Mouse (Mus musculus): ENCODE measurements at regions not wholly inside any gene's neighbourhood (a gene's known extent, or its start where the extent isn't known, plus 50 kb on each side); places are given as distances from the start of the nearest gene placed in this dataset.

DNA sequence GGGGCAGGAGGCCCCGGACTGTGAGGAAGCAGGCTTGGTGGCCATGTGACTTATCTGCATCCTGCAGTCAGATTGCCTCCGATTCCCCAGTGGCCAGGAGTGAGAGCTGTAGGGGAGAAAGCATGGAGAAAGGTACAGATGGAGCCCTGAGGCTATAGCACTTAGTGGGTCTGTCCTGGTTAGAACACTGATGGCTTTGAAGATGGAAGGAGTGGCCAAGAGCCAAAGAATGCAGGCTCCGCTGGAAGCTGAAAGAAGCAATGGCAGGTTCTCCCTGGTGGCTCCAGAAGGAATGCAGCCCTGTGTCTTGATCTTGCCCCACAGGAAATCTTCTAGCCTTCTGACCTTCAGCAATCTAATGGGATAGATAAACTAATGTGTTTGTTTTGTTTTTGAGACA lies 926.3 kb downstream of the 4930447A16Rik start:
- DNase-seq (ENCODE audit: low spot score in 2 of 2): no peak

DNA sequence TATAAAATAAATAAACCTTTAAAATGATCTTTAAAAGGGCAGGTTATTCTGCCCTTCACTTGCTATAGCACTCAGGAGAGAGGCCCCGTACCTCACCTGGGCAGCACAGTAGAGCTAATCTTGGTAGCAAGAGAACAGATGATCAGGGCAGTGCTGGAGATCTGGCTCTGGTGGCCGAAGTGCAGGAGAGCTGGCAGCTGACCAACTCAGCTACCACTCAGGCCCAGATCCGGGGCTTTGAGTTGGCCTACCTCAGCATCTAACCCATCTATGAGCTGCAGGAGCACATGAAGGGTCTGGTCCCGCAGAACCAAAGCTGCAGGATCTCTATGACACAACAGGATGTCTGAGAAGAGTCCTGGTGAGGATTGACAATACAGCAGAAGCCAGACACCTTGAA lies 928.0 kb downstream of the 4930447A16Rik start:
- no peak for DNase-seq (ENCODE audit: low spot score in 2 of 2)

DNA sequence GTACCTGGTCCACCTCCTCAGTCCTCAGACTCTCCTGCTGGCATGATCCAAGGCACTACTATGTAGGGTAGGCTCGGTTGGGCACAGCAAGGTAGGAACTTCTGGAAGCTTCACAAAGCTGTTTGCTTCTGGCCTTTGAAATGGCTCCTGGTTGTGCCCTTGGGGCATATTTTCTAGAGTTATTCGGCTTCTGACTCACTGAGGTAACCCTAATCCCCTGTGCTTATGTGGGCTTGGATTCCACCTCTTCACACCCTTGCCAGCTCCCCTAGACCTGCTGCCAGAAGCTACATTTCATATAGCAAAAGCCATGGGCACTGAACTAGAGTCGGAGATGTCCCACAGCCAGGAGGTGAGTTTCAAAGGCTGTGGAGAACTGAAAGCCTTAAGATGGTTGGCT lies 933.7 kb downstream of the 4930447A16Rik start:
- no peak for DNase-seq (ENCODE audit: low spot score in 2 of 2)

DNA sequence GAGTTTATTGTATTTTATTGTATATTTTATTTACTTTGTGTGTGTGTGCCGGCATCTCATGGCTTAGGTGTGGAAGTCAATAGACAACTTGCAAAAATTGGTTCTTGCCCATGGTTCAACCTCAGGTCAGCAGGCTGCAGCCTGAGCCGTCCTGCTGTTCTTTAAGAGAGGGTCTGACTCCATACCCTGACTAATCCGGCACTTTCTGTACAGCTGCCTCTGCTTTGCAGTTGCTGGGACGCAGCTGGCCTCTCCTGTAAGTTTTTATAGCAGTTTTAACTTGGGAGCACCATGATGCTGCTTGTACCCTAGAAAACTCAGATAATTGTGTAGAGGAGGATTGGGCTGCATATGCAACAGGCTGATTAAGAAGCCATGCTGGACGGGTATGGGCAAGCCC lies 938.2 kb downstream of the 4930447A16Rik start:
- no peak for DNase-seq (ENCODE audit: low spot score in 2 of 2)

DNA sequence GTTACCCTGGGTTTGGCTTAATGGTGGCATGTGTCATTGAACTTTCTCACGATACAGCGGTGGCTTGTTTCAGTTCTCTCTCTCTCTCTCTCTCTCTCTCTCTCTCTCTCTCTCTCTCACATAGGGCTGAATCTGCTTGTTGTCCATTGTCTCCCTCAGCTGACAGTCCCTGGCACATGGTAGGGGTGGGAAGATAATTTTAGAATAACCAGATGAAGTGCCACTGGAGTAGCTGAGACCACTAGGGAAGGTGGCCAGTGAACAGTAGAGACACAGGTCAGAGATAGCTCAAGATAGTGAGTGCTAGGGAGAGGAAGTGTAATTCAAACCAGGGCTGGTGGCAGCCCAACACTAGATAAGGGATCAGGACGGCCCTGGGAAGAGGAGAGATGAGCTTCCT lies 938.7 kb downstream of the 4930447A16Rik start:
- no peak for DNase-seq (ENCODE audit: low spot score in 2 of 2)

DNA sequence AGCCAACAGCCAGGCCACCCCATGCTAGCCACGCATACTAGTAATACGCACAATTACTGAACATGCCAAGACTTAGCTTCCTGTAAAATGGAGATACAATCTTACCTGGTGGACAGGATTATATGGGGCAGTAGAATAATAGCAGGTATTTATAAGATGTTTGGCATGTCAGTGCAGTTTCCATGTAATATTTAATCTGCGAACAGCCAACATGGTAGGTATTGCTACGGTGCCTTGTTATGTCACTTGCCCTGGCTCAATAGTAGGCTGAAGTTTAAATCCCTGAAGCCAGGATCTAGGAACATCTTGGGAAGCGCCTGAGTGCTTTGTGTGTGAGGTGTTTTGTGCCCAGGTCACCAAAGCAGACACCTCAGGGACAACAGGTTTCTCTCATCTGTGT lies 942.3 kb downstream of the 4930447A16Rik start:
- DNase-seq (ENCODE audit: low spot score in 2 of 2): no peak

DNA sequence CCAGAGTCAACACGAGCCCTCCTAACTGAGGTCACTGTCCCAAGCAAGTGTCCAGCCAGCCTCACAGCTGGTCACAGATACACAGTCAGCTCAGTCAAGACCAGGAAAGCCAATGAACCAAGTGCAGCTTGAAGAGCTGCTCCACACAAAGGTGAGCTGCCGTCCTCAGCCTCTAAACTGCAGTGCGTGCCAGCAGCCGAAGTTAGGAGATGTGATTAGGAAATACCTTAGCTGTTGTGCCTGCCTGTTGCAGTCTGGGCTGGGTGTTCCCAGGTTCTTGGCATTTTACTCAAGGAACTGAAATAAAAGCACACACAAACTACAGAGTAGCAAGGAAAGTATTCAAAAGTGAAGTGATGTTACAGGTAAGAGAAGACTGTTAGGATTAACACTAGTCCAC lies 942.9 kb downstream of the 4930447A16Rik start:
- DNase-seq (ENCODE audit: low spot score in 2 of 2): no peak

DNA sequence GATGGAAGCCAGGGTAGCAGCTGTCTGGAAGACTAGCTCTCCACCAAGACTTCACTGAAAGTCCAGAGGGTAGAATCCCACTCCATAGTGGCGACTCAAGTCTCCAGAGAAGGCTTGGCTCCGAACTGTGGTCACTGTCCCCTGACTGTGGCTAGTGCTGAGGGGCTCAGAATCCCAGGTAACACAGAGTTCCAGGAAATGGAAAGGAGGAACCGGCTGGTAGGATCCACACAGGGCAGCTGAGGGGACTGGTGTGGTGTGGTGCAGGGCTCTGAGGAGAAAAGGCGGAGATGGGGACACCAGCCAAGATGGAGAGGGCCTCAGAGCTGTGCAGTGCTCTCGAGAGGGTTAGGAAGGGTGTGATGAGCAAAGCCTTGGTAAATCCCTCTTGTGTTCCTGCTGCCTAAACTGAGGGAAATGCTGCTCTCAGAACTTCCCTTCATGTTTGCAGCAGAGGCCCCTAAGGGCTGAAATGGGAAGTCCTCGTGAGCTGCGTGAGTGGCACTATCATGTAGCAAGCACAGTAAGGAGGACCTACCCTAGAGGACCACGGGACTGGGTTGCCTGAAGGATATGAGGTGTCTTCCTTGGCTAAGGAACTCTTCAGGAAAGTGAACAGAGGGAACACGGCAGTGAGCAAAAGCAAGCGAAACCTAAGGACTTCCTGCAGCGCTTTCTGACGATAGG lies 946.2 kb downstream of the 4930447A16Rik start:
- no peak for DNase-seq (ENCODE audit: low spot score in 2 of 2)

DNA sequence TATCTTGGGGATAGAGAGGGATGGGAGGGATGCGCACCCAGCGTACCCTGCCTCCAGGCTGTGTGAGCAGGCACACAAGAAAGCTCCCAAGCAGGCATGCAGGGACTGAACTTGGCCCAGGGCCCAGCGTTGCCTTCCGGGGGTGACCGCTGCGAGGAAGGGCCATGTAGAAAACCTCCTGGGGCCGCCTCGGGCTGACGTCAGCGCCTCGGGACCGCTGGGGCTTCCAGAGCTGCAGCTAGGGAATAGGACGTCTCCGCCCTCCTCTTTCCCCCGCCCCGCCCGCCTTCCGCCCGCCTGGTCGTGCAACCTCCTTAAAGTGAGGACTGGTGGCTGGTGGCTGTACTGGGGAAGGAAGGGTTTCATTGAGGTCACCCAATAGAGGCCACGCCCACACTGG lies 948.4 kb downstream of the 4930447A16Rik start:
- peak; percentile 26 to 46 for DNase-seq (ENCODE audit: low spot score in 2 of 2)

DNA sequence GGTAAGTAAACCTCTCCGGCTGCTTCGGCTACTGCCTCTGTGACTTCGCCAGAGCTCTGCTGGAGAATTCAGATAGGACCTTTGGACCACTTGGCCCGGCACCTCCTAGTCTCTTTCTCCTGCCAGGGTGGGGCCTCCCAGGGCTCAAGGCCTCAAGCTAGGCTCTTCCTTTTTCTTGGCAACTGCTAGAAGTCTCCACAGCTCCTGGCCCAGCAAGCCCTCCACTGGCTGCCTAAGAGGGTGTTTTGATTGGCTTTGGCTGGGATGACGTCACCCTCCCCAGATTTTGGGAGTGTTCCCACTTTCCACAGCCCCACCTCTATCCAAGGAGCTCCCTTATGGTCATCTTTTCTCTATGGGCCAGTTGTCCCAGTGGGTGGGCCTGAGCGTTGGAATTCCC lies 949.4 kb downstream of the 4930447A16Rik start:
- DNase-seq (ENCODE audit: low spot score in 2 of 2): peak in 1 of 2 experiments; percentile 7

DNA sequence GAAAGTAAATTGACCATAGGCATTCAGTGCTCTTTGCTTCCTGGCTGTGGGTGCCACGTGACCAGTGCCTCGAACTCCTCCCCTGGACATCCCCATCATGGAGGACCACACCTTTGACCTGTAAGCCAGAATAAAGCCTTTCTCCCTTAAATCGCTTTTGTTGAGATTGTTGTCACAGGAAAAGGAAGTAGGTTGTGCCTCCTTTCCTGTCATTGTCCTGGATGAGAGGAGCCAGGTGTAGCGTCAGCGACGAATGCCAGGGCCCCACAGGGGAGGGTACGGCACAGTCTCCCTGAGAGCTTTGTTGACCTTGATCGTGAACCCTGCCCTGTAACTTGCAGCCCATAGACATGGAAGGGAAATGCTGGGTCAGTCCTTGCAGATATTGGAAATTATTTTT lies 952.8 kb downstream of the 4930447A16Rik start:
- no peak for DNase-seq (ENCODE audit: low spot score in 2 of 2)

DNA sequence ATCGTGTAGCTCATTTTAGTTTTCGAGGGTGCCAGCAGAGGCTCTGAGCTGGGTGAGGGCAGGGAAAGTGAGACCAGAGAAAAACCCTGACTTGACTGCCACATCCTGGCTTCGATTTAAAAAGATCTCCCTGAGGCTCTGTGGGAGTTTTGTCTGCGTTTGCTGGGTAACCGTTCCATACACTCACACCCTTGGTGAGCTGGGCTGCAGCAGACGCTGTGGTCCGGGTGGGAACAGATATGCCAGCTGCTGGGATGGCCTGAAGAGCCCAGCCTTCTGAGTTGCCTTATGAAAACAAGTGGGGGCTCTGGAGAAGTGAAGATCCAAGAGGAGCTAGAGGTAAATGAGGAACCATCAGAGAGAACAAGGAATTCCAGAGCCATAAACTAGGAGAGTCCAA lies 962.3 kb downstream of the 4930447A16Rik start:
- DNase-seq (ENCODE audit: low spot score in 2 of 2): no peak

DNA sequence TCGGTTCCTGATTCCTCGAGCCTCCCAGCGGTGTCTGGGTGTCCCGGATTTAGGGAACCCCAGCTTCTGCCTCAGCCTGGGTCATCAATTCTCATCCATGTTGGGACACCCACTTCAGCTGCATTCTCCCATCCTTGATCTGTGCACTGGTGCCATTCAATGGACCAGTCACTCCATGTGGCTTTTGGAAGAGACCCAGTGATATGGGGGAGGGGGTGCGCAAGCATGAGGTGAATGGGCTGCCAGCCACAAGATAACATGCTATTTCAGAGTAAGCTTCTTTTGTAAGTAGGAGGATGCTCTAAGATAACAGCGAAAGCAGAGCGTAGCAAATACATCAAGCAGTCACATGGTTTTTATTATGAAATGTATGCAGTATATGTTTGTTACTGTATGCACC lies 963.1 kb downstream of the 4930447A16Rik start:
- no peak for DNase-seq (ENCODE audit: low spot score in 2 of 2)

DNA sequence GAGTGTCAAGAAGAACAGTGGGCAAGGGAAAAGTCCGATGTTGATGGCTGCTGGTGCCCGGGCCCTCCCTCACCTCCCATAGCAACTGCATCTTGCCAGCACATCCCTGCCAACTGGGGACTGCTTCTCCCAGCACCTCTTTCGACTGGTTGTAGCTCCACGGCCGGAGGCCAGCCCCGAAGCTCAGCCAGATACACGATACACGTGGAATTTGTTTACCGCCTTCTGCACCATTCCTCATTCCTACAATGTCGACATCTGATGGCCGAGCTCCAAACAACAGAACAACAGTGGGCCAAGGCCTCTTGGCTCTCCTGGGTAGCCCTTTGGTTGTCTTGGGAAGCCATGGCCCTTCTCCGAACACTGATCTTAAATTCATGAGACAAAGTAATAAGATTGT lies 965.1 kb downstream of the 4930447A16Rik start:
- DNase-seq (ENCODE audit: low spot score in 2 of 2): no peak

DNA sequence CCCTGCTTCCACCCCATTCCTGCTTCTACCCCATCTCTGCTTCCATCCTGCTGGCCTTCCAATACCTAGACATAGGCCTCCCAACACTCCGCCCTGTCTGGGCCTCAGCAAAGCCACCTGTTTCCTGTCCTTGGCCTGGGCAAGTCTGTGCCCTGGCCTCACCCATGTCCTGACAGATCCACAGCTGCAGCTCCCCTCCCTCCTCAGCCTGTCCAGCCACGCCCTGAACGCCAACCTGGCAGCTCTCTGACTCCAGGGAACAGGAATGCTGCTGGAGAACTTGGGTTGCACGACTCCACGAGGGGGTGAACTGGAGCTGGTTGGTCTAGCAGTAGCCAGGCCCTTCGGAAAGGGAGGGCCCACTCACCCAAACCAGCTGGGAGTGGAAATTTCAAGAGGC lies 966.1 kb downstream of the 4930447A16Rik start:
- DNase-seq (ENCODE audit: low spot score in 2 of 2): no peak

DNA sequence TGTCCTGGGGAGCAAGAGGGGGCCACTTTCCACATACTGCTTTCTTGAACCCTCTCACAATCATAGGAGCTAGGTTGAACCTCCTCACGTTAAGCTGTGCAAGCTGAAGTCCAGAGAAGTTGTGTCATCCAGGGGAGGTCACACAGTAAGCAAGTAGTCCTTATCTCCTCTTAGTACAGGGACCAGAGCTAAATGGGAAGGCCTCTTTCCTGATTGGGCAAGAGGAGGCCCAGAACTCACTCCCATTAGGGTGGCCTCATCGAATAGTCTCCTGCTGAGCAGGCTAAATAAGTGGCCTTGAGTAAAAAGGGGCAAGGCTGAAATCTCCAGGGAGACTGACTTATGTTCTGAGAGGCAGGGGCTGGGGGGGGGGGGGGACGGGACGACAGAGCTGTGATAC lies 966.5 kb downstream of the 4930447A16Rik start:
- no peak for DNase-seq (ENCODE audit: low spot score in 2 of 2)

DNA sequence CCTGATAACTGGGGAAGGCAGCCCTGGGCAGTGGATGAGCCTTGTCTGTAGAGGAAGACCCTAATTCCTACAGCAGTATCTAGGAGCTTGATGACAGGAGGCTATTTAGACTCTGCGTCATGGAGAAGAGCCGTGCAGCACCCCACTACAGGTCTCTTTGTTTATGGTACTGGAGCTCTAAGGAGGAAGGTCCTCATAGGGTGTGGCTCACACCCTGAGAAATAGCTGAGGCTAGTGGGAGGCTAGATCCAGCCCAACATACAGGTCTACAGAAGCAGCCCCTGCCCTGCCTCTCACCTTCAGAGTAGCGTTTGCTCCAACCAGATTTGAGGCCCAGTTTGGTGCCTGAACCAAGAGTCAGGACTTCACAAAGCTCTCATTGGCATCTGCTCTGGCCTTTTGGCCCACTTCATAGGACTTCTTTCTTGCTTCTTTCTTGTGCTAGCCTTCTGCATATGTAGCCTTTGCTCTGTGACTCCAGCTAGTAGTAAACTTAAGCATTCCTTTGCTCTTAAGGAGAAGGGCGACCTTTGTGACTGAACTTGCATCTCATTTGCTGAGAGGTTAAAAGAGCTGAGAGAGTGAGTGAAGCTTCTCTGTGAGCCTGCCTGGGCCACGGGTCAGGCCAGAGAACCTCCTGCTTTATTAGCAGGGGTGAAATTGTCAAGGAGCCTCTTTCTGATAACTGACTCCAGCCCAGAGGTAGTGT lies 967.2 kb downstream of the 4930447A16Rik start:
- no peak for DNase-seq (ENCODE audit: low spot score in 2 of 2)

DNA sequence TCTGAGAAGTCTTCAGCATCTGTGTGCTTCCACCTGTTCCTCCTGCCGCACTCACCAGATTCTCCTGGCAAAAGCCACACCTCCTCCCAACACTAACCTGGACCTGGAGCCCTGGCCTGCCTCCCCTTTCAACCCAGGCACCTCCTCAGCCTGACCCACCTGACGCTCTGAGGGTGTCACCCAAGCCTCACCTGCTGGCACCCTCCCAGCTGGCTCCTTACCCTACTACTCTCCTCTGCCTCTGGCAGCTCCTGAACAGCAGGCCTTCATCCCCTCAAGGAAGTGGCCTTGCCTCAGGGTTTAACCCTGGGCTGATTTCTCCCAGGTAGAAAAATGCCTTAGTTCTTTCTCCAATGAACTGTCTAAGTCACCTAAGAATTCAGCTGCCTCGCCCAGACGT lies 973.5 kb downstream of the 4930447A16Rik start:
- DNase-seq (ENCODE audit: low spot score in 2 of 2): no peak

DNA sequence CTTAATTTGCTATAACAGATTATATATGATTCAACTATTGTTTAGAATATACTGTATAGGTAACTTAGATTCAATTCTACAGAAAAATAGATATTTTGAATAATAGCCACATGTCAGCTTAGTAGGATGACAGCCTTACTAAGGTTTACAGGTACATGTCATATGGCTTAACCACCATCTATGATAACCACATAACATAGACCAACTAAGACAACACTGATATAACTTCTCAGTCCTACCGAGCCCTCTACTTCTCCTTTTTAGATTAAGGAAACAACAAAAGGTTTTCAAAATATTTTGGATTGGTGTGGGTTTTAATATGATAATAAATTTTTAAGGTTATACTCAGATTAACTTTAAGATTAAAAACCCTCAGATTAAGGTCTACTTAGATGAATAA lies 977.4 kb downstream of the 4930447A16Rik start:
- DNase-seq (ENCODE audit: low spot score in 2 of 2): no peak

DNA sequence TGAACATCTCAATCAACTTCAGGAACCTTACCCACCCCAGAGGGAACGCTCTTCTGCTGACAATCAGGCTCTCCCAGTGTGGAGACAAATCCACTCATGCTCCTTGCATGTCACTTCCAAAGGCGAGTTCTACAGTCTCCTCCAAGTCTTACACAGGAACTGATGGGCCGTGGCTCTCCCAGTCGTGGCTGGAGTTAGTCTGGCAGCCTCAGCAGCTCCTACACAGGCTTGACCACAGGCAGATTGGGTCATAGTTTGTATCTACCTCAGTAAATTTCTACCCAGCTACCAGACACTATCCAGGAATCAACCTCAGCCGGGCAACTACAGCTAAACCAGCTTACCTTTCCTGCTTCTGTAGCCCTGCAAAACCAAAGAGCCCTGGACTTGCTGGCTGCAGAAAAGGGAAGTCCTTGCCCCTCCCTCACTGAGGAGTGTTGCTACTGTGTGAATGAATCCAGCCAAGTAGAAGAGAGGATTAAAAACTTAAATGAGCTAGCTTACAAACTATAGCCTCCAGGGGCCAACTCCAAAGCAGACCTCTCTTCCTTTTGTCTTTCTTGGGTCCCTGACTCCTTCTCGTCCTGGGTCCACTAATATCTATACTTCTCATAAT lies 978.5 kb downstream of the 4930447A16Rik start:
- no peak for DNase-seq (ENCODE audit: low spot score in 2 of 2)

DNA sequence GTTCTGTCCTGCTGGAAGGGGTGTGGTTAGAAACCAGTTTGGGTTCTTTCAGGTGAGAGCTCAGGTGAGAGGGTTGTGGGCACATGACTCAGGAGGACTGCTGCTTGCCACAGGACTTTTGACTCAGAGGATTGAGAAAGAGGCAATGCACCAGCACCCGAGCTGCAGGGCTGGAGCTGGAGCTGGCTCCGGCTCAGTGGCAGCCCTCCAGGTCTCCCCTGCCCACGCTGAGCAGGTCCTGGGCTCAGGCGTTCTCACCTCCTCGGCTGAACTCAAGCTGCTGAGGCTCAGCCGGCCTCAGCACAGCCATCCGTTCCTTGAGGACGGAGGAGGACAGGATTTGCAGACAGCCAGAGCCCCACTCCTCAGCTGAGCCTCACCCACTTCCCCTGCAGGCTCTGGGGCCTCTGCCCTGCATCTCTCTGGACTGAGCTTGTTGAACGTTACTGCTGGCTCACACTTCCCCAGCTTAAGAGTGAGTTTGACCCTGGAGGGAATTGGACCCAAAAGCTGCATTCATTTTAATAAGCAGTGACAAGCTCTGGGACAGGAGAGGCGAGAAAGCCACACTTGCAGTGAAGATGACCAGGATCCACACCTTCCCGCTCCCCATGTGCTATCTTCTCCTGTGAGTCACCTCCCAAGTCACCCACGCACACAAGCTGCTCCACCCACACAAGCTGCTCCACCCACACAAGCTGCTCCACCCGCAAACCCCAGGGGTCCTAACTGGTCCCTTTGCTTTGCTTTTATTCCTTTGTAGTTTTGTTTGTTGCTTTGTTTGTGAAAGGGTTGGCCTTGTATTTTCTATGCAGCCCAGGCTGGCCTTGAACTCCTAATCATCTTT lies 981.0 kb downstream of the 4930447A16Rik start:
- DNase-seq (ENCODE audit: low spot score in 2 of 2): no peak

DNA sequence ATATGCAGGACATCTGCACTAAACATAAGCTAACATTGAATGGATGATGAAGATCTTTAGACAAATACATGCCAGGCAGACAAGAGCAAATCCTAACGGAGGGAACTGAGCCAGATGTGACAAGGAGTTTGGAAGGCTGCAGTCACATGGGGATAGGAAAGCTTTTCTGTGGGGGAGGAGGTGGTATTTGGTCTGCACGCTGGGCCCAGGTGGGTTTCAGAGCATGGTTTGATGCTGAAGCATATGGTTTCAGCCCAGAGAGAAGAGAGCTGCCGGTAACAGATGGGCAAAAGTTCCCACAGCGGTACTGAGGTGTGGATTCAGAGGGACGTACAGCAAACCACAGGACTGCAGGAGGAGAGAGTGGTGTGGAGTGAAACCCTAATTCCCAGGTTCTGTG lies 982.1 kb downstream of the 4930447A16Rik start:
- DNase-seq (ENCODE audit: low spot score in 2 of 2): no peak
